Mouse (Mus musculus): Measurements from ENCODE around the gene 1810037I17Rik.
"Not testable (repeated sequence)": the region's sequence is repeated elsewhere in the genome, so short reads cannot be mapped to it uniquely, and the experiment has no call there.

Gene 1810037I17Rik

GRCm38 (mm10) chr3:122929723-122930122, 5.7 kb downstream of the 1810037I17Rik start:
- no peak for DNase-seq (ENCODE audit: extremely low read depth, low read depth, low spot score)

DNA sequence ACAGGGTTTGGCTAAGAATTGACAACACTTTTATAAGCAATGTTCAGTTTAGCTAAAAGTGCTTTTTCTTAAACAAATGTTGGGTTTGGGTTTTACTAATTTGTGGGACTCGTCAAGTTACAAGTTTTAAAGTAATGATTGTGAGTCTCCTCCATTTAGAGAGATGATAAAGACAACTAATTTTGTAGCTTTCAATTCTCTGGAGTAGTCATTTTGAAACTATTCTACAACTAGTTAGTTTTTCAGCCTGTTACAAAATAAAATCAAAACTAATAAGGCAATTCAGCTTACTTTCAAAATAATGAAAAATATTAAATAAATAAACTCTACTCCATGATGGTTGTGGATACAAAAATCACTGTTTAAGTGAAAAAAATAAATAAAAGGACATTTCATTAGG, 8.5 kb downstream of the 1810037I17Rik start:
- DNase-seq (ENCODE audit: extremely low read depth, low read depth, low spot score) = no peak

DNA sequence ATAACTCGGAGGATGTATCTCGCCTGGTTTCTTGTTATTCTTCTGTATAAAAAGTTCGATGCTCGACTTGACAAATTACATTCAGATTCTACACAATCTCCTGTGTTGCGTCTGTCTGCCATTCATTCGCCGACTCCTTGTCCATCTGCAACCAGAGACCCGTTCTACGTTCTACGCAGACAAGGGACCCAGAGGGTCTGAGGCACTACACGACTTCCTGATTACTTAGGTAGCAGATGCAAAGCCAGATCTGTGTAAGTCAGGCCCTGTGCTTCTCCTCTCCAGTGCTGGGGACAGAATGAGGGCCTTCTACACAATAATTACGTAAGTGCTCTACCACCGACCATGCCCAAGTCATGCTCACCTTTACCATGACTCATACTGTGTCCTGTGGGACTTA, 13.2 kb downstream of the 1810037I17Rik start:
- DNase-seq (ENCODE audit: extremely low read depth, low read depth, low spot score) = not testable (repeated sequence)

DNA sequence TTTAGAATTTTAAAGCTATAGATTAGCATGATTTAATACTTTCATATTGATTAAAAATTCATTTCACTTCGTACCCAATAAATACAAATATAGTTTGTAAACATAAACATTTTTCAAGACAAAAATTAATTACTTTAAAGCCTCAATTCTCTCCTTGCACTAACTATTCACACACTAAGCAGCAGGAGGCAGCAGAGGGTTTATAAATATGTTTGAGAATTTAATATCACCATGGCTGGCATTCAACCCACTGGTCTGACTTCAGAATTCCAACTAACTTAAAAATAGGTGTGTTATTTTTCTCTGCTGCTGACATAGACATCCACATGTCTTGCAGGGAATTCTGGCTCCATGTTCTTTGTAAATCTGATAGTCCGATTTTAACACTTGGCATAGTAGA, 15.2 kb downstream of the 1810037I17Rik start:
- DNase-seq (ENCODE audit: extremely low read depth, low read depth, low spot score) = no peak

DNA sequence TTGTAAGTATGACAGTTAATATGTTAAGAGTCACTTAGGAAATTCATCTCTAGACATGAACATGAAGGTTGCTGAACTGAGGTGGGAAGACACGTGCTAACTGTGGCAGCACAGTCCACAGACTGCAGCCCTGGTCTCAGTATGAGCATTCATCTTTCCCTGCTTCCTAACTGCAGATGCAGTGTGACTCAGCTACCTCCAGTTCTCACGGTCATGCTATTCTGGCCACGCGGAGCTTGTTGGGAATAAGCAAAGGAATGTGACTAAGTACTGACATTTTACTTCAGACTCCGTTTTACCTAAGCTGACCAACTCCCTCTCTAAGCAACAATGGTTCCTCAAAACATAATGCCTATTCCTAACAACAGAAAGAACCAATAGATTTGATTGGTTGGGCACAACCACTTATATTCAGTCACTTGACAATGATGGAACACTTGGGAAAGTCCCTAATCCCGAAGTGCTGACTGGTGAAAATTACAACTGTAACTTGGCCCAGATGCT, 19.4 kb downstream of the 1810037I17Rik start:
- no peak for DNase-seq (ENCODE audit: extremely low read depth, low read depth, low spot score)

- no peak for DNase-seq (ENCODE audit: extremely low read depth, low read depth, low spot score)
Measured at GRCm38 (mm10) chr3:122950129-122950528, 26.1 kb downstream of the 1810037I17Rik start.

DNA sequence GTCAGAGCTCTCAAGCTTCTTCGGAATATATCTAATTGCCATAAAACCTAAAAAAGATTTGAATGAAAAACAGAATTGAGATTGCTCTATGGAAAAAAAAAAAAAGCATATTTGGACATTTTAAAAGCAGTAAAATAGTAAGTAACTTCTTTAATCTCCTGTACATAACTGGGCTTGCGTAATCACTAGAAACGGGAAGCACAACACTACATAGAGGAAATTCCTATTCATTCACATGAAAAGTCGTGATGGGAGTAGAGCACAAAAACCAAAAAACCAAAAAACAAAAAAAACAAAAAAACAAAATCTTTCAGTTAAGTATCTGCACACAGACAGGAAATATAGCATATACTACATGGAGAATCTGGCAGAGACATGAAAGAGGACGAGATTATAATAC, 40.3 kb downstream of the 1810037I17Rik start:
- DNase-seq (ENCODE audit: extremely low read depth, low read depth, low spot score) = no peak

DNA sequence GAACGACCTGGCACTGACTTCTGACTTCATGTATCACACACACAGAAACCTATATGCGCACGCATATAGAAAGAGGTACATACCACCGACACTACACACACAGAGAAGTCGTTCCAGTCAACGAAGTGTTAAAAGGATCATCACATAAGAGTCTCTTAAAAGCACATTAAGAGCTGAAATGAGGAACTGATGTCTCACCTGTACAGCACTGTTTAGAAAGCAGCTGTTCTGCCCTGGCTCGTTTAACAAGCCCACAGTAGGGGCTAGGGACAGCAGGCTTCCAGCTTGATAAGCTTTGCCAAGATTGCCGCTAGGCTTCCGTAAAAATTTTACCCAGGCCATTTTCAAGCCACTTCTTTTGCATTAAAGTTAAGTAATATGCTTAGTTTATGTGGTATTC, 44.4 kb downstream of the 1810037I17Rik start:
- DNase-seq (ENCODE audit: extremely low read depth, low read depth, low spot score) = no peak

DNA sequence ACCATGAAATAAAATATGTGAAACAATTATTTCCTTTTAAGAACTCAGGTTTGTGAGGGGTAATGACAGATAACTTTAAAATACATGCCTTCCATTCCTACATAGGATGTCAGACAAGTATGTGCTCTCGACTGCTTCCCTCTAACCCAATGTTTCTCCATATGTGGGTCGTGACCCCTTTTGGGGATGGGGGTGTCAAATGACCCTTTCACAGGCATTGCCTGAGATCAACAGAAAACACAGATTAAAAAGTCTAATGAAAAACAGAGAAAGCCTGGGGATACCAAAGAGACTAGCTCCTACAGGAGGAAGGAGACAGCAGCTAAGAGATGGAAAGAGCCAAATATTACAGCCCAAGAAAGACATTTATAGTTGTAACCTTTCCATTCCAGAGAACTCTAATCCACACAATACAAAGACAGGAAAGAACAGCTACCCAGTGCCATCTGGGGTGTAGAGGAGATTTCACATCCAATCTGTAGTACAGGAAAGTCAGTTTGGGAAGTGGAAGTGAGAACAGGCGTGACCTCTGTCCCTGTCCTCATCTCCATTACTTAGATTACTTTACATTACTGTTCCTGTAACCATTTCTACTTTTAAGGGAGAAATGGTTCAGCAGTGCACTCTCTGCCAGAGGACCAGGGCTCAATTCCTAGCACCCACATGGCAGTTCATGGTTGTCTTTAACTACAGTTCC, 48.3 kb downstream of the 1810037I17Rik start:
- no peak for DNase-seq (ENCODE audit: extremely low read depth, low read depth, low spot score)

- DNase-seq (ENCODE audit: extremely low read depth, low read depth, low spot score) = no peak
Measured at GRCm38 (mm10) chr3:122974833-122975232, 50.8 kb downstream of the 1810037I17Rik start.

DNA sequence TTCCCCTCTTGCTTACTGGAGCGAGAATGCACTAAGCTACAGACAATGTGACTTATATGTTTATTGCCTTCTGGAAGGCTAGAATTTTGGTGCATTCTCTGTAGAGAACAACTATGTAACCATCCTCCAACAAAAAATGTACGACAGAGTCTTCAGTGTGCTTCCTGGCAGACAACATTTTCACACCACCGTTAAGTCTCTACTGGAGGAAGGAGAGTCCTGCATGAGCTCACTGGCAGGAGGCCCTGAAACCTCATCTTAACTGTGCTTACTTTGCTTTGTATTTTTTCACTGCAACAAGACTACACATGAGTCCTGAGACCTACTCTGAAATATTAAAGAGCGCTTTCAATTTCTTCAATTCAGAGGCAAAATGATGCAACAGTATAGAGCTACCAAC, 51.4 kb downstream of the 1810037I17Rik start:
- no peak for DNase-seq (ENCODE audit: extremely low read depth, low read depth, low spot score)

All from fat pad, adult 2 months (tissue).